Comparison of ENCODE assay signal across 1 mouse cellular context in genomic region chr10:80147719-80148601, GRCm38 (mm10).
TF ChIP-seq lines count a peak whose summit lies in the region.

Gene Midn (plus strand): TSS chr10:80148272.

TF ChIP-seq in CH12.LX, 34 proteins besides CTCF, POLR2A, EP300 and RAD21 (continued from another document):
- TF ChIP-seq GABPA (IDR thresholded peaks at IDR 0.05; ENCODE audit: insufficient replicate concordance, low read depth, low read length) (no peak), JUN (IDR thresholded peaks at IDR 0.05; ENCODE audit: insufficient read depth, low read depth, low read length) (no peak), POLR2AphosphoS2 (IDR thresholded peaks at IDR 0.05; ENCODE audit: low read depth, low read length) (no peak), IRF4 (IDR thresholded peaks at IDR 0.05; ENCODE audit: low read depth, low read length) (no peak), PAX5 (IDR thresholded peaks at IDR 0.05; ENCODE audit: low read length) (no peak), MAX (IDR thresholded peaks at IDR 0.05; ENCODE audit: low read length) (no peak), TBP (conservative IDR thresholded peaks at IDR 0.05; ENCODE audit: low read depth, low read length) (0 out of 2 replicates have a peak, but pooled peaks have one; percentile 30), CHD1 (IDR thresholded peaks at IDR 0.05; ENCODE audit: low read depth, low read length) (no peak), KAT2A (IDR thresholded peaks at IDR 0.05; ENCODE audit: insufficient replicate concordance, low read length) (no peak), UBTF (IDR thresholded peaks at IDR 0.05; ENCODE audit: low read depth, low read length) (no peak), USF1 (IDR thresholded peaks at IDR 0.05; ENCODE audit: low read depth, low read length) (no peak), MYC (IDR thresholded peaks at IDR 0.05; ENCODE audit: low read depth, low read length) (no peak), ELF1 (IDR thresholded peaks at IDR 0.05; ENCODE audit: low read depth, low read length) (peak; percentile 64), MEF2A (IDR thresholded peaks at IDR 0.05; ENCODE audit: borderline replicate concordance, low read depth, low read length) (no peak), ZC3H11A (IDR thresholded peaks at IDR 0.05; ENCODE audit: low read depth, low read length) (no peak), NELFE (IDR thresholded peaks at IDR 0.05; ENCODE audit: low read depth, low read length) (peak; percentile 86), ZKSCAN1 (IDR thresholded peaks at IDR 0.05; ENCODE audit: borderline replicate concordance, low read depth, low read length) (no peak), NRF1 (IDR thresholded peaks at IDR 0.05; ENCODE audit: low read depth, low read length) (0 out of 2 replicates have a peak, but pooled peaks have one; percentile 43), BHLHE40 (IDR thresholded peaks at IDR 0.05; ENCODE audit: low read depth, low read length) (no peak), ZNF384 (IDR thresholded peaks at IDR 0.05; ENCODE audit: low read depth, low read length) (no peak), RCOR1 (conservative IDR thresholded peaks at IDR 0.05; ENCODE audit: low read depth, low read length) (no peak), USF2 (conservative IDR thresholded peaks at IDR 0.05; ENCODE audit: low read depth, low read length) (no peak), SMC3 (IDR thresholded peaks at IDR 0.05; ENCODE audit: low read depth, low read length) (peak; percentile 7; the same call in 1 of the 2 replicates)
